Comparison of ENCODE assay signal across 9 mouse cellular contexts in the genomic region with DNA sequence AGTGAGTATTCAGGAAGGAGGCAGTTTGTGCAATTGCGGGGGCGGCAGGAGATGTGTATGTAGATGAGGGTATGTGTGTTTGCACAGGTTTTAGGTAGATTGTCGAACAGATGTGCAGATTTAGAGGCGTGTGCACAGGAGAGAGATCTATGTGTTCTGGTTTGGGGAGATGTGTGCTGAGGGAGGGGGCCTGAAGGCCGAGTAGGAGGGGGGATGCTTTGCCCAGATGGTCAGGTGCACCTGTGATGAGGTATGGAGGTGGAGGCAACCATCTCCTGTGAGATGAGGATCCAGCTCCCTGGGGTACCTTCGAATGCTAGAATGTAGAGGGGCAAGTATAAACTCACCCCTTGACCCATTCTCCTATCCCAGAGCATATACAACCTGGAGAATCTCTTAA. TPM values are rescaled to one million over a fixed set of nuclear protein-coding genes. Genes with fewer than 3 reads are reported as not detected.
DNase-seq lines count a peak whose midpoint lies in the region; ATAC-seq and TF ChIP-seq lines count a peak whose summit lies in the region.
"Had no signal": no experiment of that assay in that cellular context is flagged by ENCODE, and none has a peak within 500 bp of the region (broad histone marks: within the 10 kb centered on the region; RNA-seq: fewer than 3 reads in every experiment).

No protein-coding gene starts in this region.

- H3K79me2 ChIP-seq in MEL (ENCODE audit: control insufficient read depth, insufficient read depth, low read length, poor library complexity), result peaks cover 4% of the 10 kb centered on the region; the same call in 1 of the 2 replicates

- WGBS in heart, embryonic 10.5 days, result 15% methylated on average over 6 of the region's 6 CpGs
- 6% methylated on average over 6 of the region's 6 CpGs for WGBS in heart, postnatal 0 days

- no peak for TF ChIP-seq POLR2A in MEL (IDR thresholded peaks at IDR 0.05; ENCODE audit: control insufficient read depth in 1 of 2, insufficient read depth in 1 of 2, low read depth in 1 of 2, low read length in 2 of 2, poor library complexity in 1 of 2)

- H3K4me1 ChIP-seq in heart, embryonic 10.5 days, result peaks cover 32% of the 10 kb centered on the region
- H3K4me1 ChIP-seq in MEL (ENCODE audit: control insufficient read depth in 1 of 2, insufficient read depth in 2 of 2, low read length in 2 of 2), result peaks cover 0 to 6% of the 10 kb centered on the region in 2 experiments; a peak in 3 of 4 replicates
- peaks cover 5% of the 10 kb centered on the region; the same call in 1 of the 2 replicates for H3K4me1 ChIP-seq in heart, postnatal 0 days (ENCODE audit: control insufficient read depth, insufficient read depth)

- no peak for DNase-seq in heart, embryonic 10.5 days (ENCODE audit: low spot score)
- DNase-seq in heart, adult 8-10 months (ENCODE audit: low spot score), result no peak
- no peak for DNase-seq in MEL (ENCODE audit: low read depth, low spot score)
- no peak for DNase-seq in heart, postnatal 0 days (ENCODE audit: low spot score)
- DNase-seq in right cerebral cortex, postnatal 25 days, result no peak
- DNase-seq in T-cell, adult 2 months (ENCODE audit: low spot score), result no peak
- DNase-seq in right cerebral cortex, adult 18-20 months, result no peak

- TF ChIP-seq RAD21 in MEL (IDR thresholded peaks at IDR 0.05; ENCODE audit: low read depth, low read length), result no peak

- TF ChIP-seq EP300 in MEL (IDR thresholded peaks at IDR 0.05; ENCODE audit: low read depth in 1 of 2, low read length in 2 of 2), result no peak
- TF ChIP-seq EP300 in heart, postnatal 0 days (IDR thresholded peaks at IDR 0.05; ENCODE audit: low read depth), result no peak

- peak overlapping the region; percentile 92 for H3K27ac ChIP-seq in heart, embryonic 10.5 days
- no peak overlapping the region for H3K27ac ChIP-seq in MEL (ENCODE audit: control insufficient read depth, low read depth, low read length)
- H3K27ac ChIP-seq in heart, postnatal 0 days (ENCODE audit: low read depth), result no peak overlapping the region

- H3K36me3 ChIP-seq in heart, embryonic 10.5 days, result peaks cover 11% of the 10 kb centered on the region; the same call in 1 of the 2 replicates
- peaks cover 0 to 3% of the 10 kb centered on the region in 2 experiments; a peak in 2 of 4 replicates for H3K36me3 ChIP-seq in MEL (ENCODE audit: control insufficient read depth in 1 of 2, insufficient read depth in 2 of 2, low read length in 2 of 2)
- no peaks in the 10 kb centered on the region for H3K36me3 ChIP-seq in heart, postnatal 0 days (replicated peaks; ENCODE audit: control insufficient read depth, insufficient read depth, low read length)

- no peak for ATAC-seq in heart, postnatal 0 days (ENCODE audit: insufficient read depth, low read depth)
- peak; percentile 12 for ATAC-seq in megakaryocyte, adult 5-6 weeks (ENCODE audit: poor library complexity, severe bottlenecking)

- no peak for TF ChIP-seq CTCF in MEL (IDR thresholded peaks at IDR 0.05 in 2 of 3, conservative IDR thresholded peaks at IDR 0.05 in 1 of 3; ENCODE audit: control insufficient read depth in 1 of 3, insufficient read depth in 1 of 3, low read depth in 2 of 3, low read length in 3 of 3, poor library complexity in 1 of 3, severe bottlenecking in 1 of 3)
- TF ChIP-seq CTCF in heart, postnatal 0 days (IDR thresholded peaks at IDR 0.05; ENCODE audit: low read depth), result no peak

- H3K27me3 ChIP-seq in heart, embryonic 10.5 days (ENCODE audit: insufficient read depth, poor library complexity, severe bottlenecking), result no peaks in the 10 kb centered on the region
- H3K27me3 ChIP-seq in MEL (ENCODE audit: control insufficient read depth in 1 of 2, insufficient read depth in 2 of 2, low read length in 2 of 2), result no peaks in the 10 kb centered on the region
- H3K27me3 ChIP-seq in heart, postnatal 0 days (ENCODE audit: control insufficient read depth, insufficient read depth, low read length), result no peaks in the 10 kb centered on the region

- peak overlapping the region; percentile 76 for H3K4me3 ChIP-seq in heart, embryonic 10.5 days
- H3K4me3 ChIP-seq in MEL (ENCODE audit: control insufficient read depth in 1 of 2, insufficient read depth in 1 of 2, low read depth in 2 of 2, low read length in 2 of 2), result peak overlapping the region; percentile 73 to 89
- H3K4me3 ChIP-seq in heart, postnatal 0 days (ENCODE audit: low read depth, low read length), result peak overlapping the region; percentile 53

- peak overlapping the region; percentile 67 for H3K9ac ChIP-seq in MEL (ENCODE audit: control insufficient read depth, low read depth, low read length, poor library complexity, severe bottlenecking)
- peak overlapping the region; percentile 57 for H3K9ac ChIP-seq in heart, postnatal 0 days (replicated peaks; ENCODE audit: low read depth, low read length)

- H3K9me3 ChIP-seq in heart, embryonic 10.5 days, result no peaks in the 10 kb centered on the region
- no peaks in the 10 kb centered on the region for H3K9me3 ChIP-seq in MEL (replicated peaks; ENCODE audit: insufficient read depth, low read length)
- H3K9me3 ChIP-seq in heart, postnatal 0 days (replicated peaks; ENCODE audit: control insufficient read depth, low read length), result no peaks in the 10 kb centered on the region

- H3K4me2 ChIP-seq in heart, postnatal 0 days (ENCODE audit: low read depth, low read length), result peak overlapping the region; percentile 63

TF ChIP-seq in MEL, 35 proteins besides CTCF, POLR2A, EP300 and RAD21 (continues in another document):
- TF ChIP-seq SMC3 (IDR thresholded peaks at IDR 0.05; ENCODE audit: low read depth, low read length) (no peak), SIN3A (IDR thresholded peaks at IDR 0.05; ENCODE audit: low read length) (no peak), ZMIZ1 (IDR thresholded peaks at IDR 0.05; ENCODE audit: low read depth, low read length) (no peak), TAL1 (IDR thresholded peaks at IDR 0.05; ENCODE audit: low read length) (no peak), MAZ (IDR thresholded peaks at IDR 0.05; ENCODE audit: low read depth, low read length) (no peak), MXI1 (IDR thresholded peaks at IDR 0.05; ENCODE audit: low read depth, low read length) (no peak), USF1 (IDR thresholded peaks at IDR 0.05; ENCODE audit: low read depth, low read length) (no peak), ETS1 (IDR thresholded peaks at IDR 0.05; ENCODE audit: low read depth, low read length) (no peak), ZC3H11A (IDR thresholded peaks at IDR 0.05; ENCODE audit: low read depth, low read length) (no peak), NELFE (IDR thresholded peaks at IDR 0.05; ENCODE audit: low read depth, low read length) (no peak), MYB (IDR thresholded peaks at IDR 0.05; ENCODE audit: low read depth, low read length) (no peak), MEF2A (IDR thresholded peaks at IDR 0.05; ENCODE audit: extremely low read depth, insufficient replicate concordance, low read depth, low read length, poor library complexity, severe bottlenecking) (no peak), UBTF (IDR thresholded peaks at IDR 0.05; ENCODE audit: borderline replicate concordance, insufficient read depth, low read depth, low read length) (no peak), NRF1 (IDR thresholded peaks at IDR 0.05; ENCODE audit: insufficient read depth, low read depth, low read length, poor library complexity, severe bottlenecking) (no peak), MYC (IDR thresholded peaks at IDR 0.05; ENCODE audit: low read depth, low read length) (no peak), JUND (IDR thresholded peaks at IDR 0.05; ENCODE audit: low read depth, low read length) (no peak)

RNA-seq across cellular contexts. Expression of a gene that starts 7.5 kb away (rescaled TPM):
- 44.3 and 47.7 TPM in 2 replicates for polyA plus RNA-seq in heart, embryonic 10.5 days (2016; fragmentation: Nextera tagmentation; extraction: Ambion mirVana)
- total RNA-seq in heart, adult 8-10 months (2022), result 1 to 10 TPM; 4.9 to 6.7 (median 5.5) TPM
- total RNA-seq in MEL (2012; rRNA removed), result 12.7 and 12.8 TPM in 2 replicates
- 10 to 100 TPM in 1 of 2 experiments, not detected in 1; 40.7 TPM for polyA plus RNA-seq in MEL (2012; ENCODE audit: insufficient read depth in 1 of 2, insufficient read length in 2 of 2, low read depth in 1 of 2, low replicate concordance in 2 of 2, missing spikeins in 1 of 2)
- total RNA-seq in heart, postnatal 0 days (2014; rRNA removed; ENCODE audit: low replicate concordance), result 23.9 and 27.7 TPM in 2 replicates
- 10.8 and 11.1 TPM in 2 replicates for polyA plus RNA-seq in heart, postnatal 0 days (2015; fragmentation: Nextera tagmentation; extraction: Ambion mirVana)
- total RNA-seq in megakaryocyte, adult 5-6 weeks (2015), result 11.4 and 13.1 TPM in 2 replicates
- total RNA-seq in megakaryocyte, adult 5-6 weeks (2017), result 3.0 and 6.1 TPM in 2 replicates

RNA-seq across cellular contexts. Expression of a gene that starts 7.8 kb away (rescaled TPM):
- 8.2 and 9.0 TPM in 2 replicates for polyA plus RNA-seq in heart, embryonic 10.5 days (2016; fragmentation: Nextera tagmentation; extraction: Ambion mirVana)
- 1 to 10 TPM; 4.9 to 6.3 (median 5.2) TPM for total RNA-seq in heart, adult 8-10 months (2022)
- 7.4 and 7.9 TPM in 2 replicates for total RNA-seq in MEL (2012; rRNA removed)
- 1 to 10 TPM in 1 of 2 experiments, not detected in 1; 10.0 TPM for polyA plus RNA-seq in MEL (2012; ENCODE audit: insufficient read depth in 1 of 2, insufficient read length in 2 of 2, low read depth in 1 of 2, low replicate concordance in 2 of 2, missing spikeins in 1 of 2)
- total RNA-seq in heart, postnatal 0 days (2014; rRNA removed; ENCODE audit: low replicate concordance), result 8.4 and 11.3 TPM in 2 replicates
- polyA plus RNA-seq in heart, postnatal 0 days (2015; fragmentation: Nextera tagmentation; extraction: Ambion mirVana), result 7.8 and 8.5 TPM in 2 replicates
- 3.9 and 4.4 TPM in 2 replicates for total RNA-seq in megakaryocyte, adult 5-6 weeks (2015)
- 7.5 and 11.7 TPM in 2 replicates for total RNA-seq in megakaryocyte, adult 5-6 weeks (2017)

RNA-seq across cellular contexts. Expression of a gene that starts 36.2 kb away (rescaled TPM):
- not detected in 2 replicates for polyA plus RNA-seq in heart, embryonic 10.5 days (2016; fragmentation: Nextera tagmentation; extraction: Ambion mirVana)
- not detected for total RNA-seq in heart, adult 8-10 months (2022)
- total RNA-seq in MEL (2012; rRNA removed), result not detected in 2 replicates
- not detected for polyA plus RNA-seq in MEL (2012; ENCODE audit: insufficient read depth in 1 of 2, insufficient read length in 2 of 2, low read depth in 1 of 2, low replicate concordance in 2 of 2, missing spikeins in 1 of 2)
- not detected in 2 replicates for total RNA-seq in heart, postnatal 0 days (2014; rRNA removed; ENCODE audit: low replicate concordance)
- polyA plus RNA-seq in heart, postnatal 0 days (2015; fragmentation: Nextera tagmentation; extraction: Ambion mirVana), result not detected in 2 replicates
- not detected in 2 replicates for total RNA-seq in megakaryocyte, adult 5-6 weeks (2015)
- total RNA-seq in megakaryocyte, adult 5-6 weeks (2017), result not detected in 2 replicates
- polyA plus RNA-seq: large intestine, adult 2 months had no signal

RNA-seq across cellular contexts. Expression of a gene that starts 46.1 kb away (rescaled TPM):
- polyA plus RNA-seq in heart, embryonic 10.5 days (2016; fragmentation: Nextera tagmentation; extraction: Ambion mirVana), result 1.9 and 2.2 TPM in 2 replicates
- total RNA-seq in heart, adult 8-10 months (2022), result 1 to 10 TPM; 1.6 to 1.8 (median 1.6) TPM
- 0.07 and 0.15 TPM in 2 replicates for total RNA-seq in MEL (2012; rRNA removed)
- under 1 TPM in 1 of 2 experiments, not detected in 1; 0.18 TPM for polyA plus RNA-seq in MEL (2012; ENCODE audit: insufficient read depth in 1 of 2, insufficient read length in 2 of 2, low read depth in 1 of 2, low replicate concordance in 2 of 2, missing spikeins in 1 of 2)
- 0.93 and 3.9 TPM in 2 replicates for total RNA-seq in heart, postnatal 0 days (2014; rRNA removed; ENCODE audit: low replicate concordance)
- 0.92 and 0.96 TPM in 2 replicates for polyA plus RNA-seq in heart, postnatal 0 days (2015; fragmentation: Nextera tagmentation; extraction: Ambion mirVana)
- total RNA-seq in megakaryocyte, adult 5-6 weeks (2015), result 0.05 TPM in 1 of 2 replicates, not detected in the other
- total RNA-seq in megakaryocyte, adult 5-6 weeks (2017), result not detected in 2 replicates
